ENCODE assay signal across 28 mouse cellular contexts in the genomic region with DNA sequence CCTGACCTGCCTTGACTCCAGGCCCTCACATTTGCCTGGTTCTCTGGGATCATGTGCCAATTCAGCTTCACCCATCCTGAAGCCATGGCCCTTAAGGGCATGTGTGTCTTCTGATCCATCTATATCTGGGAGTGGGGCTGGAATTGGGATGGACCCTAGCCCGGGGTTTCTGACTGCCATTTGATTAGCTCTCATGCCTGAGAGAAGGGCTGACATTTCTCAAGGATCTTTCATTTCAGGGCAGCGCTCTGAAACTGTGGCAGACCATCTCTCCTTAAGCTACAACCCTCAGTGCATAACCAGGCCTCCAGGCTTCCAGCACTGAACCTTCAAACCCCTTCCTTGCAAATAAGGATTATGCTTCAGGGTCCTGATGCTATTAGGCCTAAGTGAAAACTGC.
"Had no signal": no experiment of that assay in that cellular context is flagged by ENCODE, and none has a peak within 500 bp of the region (broad histone marks: within the 10 kb centered on the region; RNA-seq: fewer than 3 reads in every experiment).

No protein-coding gene starts in this region.

- H3K27me3 ChIP-seq: embryonic facial prominence, embryonic 12.5 days; embryonic facial prominence, embryonic 13.5 days; embryonic facial prominence, embryonic 15.5 days; forebrain, embryonic 12.5 days; forebrain, embryonic 13.5 days; forebrain, embryonic 15.5 days had no signal

- H3K27ac ChIP-seq: embryonic facial prominence, embryonic 10.5 days; embryonic facial prominence, embryonic 12.5 days; embryonic facial prominence, embryonic 13.5 days; embryonic facial prominence, embryonic 15.5 days; forebrain, embryonic 10.5 days; forebrain, embryonic 12.5 days; forebrain, embryonic 13.5 days; forebrain, embryonic 15.5 days; gastrocnemius, adult 2 months; heart, adult 2 months had no signal

- H3K4me3 ChIP-seq: embryonic facial prominence, embryonic 10.5 days; embryonic facial prominence, embryonic 12.5 days; embryonic facial prominence, embryonic 13.5 days; embryonic facial prominence, embryonic 15.5 days; erythroblast, embryonic 14.5 days; forebrain, embryonic 10.5 days; forebrain, embryonic 12.5 days; forebrain, embryonic 13.5 days; forebrain, embryonic 15.5 days; gastrocnemius, adult 2 months; heart, adult 2 months had no signal

- H3K4me2 ChIP-seq: embryonic facial prominence, embryonic 12.5 days; embryonic facial prominence, embryonic 13.5 days; embryonic facial prominence, embryonic 15.5 days; forebrain, embryonic 12.5 days; forebrain, embryonic 13.5 days; forebrain, embryonic 15.5 days had no signal

- H3K36me3 ChIP-seq: embryonic facial prominence, embryonic 10.5 days; embryonic facial prominence, embryonic 12.5 days; embryonic facial prominence, embryonic 13.5 days; embryonic facial prominence, embryonic 15.5 days; forebrain, embryonic 10.5 days; forebrain, embryonic 12.5 days; forebrain, embryonic 15.5 days had no signal

- ATAC-seq: forebrain, embryonic 13.5 days; forebrain, embryonic 14.5 days; forebrain, embryonic 15.5 days; forebrain, embryonic 16.5 days; forebrain, postnatal 0 days had no signal

- DNase-seq: cerebellum, adult 2 months; cerebellum, adult 8-10 months; cerebellum, adult 9-10 months; cerebellum, adult 9-11 months; cerebellum, postnatal 10 days; cerebellum, postnatal 14 days; cerebellum, postnatal 25 days; cerebellum, postnatal 36 days; embryo, embryonic 11 days; forebrain, postnatal 0 days; gastrocnemius, adult 2 months; gastrocnemius, postnatal 10 days; gastrocnemius, postnatal 14 days; gastrocnemius, postnatal 25 days; gastrocnemius, postnatal 36 days; heart, adult 18-20 months; heart, adult 2 months had no signal

- H3K9ac ChIP-seq: embryonic facial prominence, embryonic 12.5 days; embryonic facial prominence, embryonic 13.5 days; embryonic facial prominence, embryonic 15.5 days; forebrain, embryonic 12.5 days; forebrain, embryonic 13.5 days; forebrain, embryonic 15.5 days; forebrain, postnatal 0 days had no signal

- H3K9me3 ChIP-seq: embryonic facial prominence, embryonic 10.5 days; embryonic facial prominence, embryonic 12.5 days; embryonic facial prominence, embryonic 13.5 days; embryonic facial prominence, embryonic 15.5 days; forebrain, embryonic 10.5 days; forebrain, embryonic 12.5 days; forebrain, embryonic 13.5 days; forebrain, embryonic 15.5 days had no signal

- H3K4me1 ChIP-seq: embryonic facial prominence, embryonic 12.5 days had no signal
